Mouse (Mus musculus): ENCODE results near the gene Hmgb1. TPM values are rescaled to one million over a fixed set of nuclear protein-coding genes. Genes with fewer than 3 reads are reported as not detected.

Hmgb1 gene
- polyA plus RNA-seq, 1 experiment from 2014 or later, result 1,906 TPM

DNA sequence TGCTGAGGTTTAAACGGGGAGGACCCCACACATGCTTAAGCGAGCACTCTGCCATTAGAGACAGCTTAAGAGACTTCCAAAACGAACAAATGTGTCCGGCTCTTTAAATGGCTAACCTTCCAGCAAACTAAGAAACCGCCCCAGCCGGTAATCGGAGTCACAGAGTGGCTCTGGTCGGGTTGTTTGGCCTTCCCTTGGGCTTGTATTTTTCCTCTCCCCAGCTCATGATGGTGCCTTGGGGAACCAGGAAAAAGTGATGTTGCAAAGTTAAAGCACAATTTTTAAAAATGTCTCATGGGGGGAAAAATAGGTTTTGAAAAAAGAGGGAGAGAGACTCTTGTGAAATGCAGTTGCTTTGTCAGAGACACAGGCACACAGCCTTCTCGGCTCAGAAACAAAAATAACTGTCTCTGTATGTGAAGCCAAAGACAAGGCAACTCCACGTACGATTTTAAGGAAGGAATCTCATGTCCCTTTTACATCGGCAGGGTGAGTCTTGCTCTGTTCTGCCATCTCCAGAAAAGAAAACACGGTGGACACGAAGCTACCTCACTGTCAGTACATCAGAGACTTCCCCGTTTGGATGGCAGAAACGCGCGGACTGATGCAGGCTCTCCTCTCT lies 164.1 kb downstream of the Hmgb1 start:
- ATAC-seq (ENCODE audit: low FRiP score), result no peak
- H3K4me3 ChIP-seq (replicated peaks), result no peak overlapping the region
- H3K36me3 ChIP-seq (replicated peaks), result no peaks in the 10 kb centered on the region
- 59% methylated on average over 18 of the region's 18 CpGs for WGBS
- H3K4me2 ChIP-seq, result no peak overlapping the region
- H3K27ac ChIP-seq, result no peak overlapping the region
- H3K9me3 ChIP-seq, result no peaks in the 10 kb centered on the region
- peaks cover 10% of the 10 kb centered on the region for H3K4me1 ChIP-seq
- H3K27me3 ChIP-seq, result peaks cover 9% of the 10 kb centered on the region
- no peak overlapping the region for H3K9ac ChIP-seq

DNA sequence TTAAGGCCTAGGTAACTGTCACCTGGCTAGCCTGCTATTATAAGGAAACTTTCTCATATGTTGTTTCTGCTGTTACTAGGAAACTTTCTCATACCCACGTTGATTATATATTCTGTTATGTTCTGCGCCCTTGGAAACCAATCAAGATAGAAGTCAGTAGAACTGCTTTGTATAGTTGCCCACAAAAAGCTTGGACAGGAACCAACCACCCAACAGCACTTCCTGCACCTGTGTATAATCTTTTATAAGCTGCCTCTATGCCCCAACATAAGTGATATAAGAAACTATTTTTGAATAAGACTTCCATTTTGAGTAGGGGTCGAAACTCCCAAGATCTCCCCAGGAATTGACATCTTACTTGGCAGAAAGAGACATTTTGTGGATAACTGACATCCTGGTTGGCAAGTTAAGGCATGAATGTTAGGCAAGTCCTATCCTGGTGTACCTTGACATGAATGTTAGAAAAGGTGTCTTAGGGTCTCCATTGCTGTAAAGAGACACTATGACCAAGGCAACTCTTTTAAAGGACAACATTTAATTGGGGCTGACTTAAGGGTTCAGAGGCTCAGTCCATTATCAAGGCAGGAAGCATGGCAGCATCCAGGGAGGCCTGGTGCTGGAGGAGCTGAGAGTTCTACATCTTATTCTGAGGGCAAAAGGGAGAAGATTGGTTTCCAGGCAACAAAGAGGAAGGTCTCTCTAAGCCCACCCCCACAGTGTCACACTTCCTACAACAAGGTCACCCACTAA lies 166.4 kb downstream of the Hmgb1 start:
- ATAC-seq (ENCODE audit: low FRiP score), result no peak
- 92% methylated on average over 3 of the region's 3 CpGs for WGBS
- Histone ChIP-seq H3K9me3 (no peaks in the 10 kb centered on the region), H3K27ac (no peak overlapping the region), H3K4me2 (no peak overlapping the region), H3K9ac (no peak overlapping the region), H3K36me3 (replicated peaks) (no peaks in the 10 kb centered on the region), H3K4me3 (replicated peaks) (no peak overlapping the region), H3K27me3 (peaks cover 17% of the 10 kb centered on the region), H3K4me1 (peaks cover 14% of the 10 kb centered on the region)

DNA sequence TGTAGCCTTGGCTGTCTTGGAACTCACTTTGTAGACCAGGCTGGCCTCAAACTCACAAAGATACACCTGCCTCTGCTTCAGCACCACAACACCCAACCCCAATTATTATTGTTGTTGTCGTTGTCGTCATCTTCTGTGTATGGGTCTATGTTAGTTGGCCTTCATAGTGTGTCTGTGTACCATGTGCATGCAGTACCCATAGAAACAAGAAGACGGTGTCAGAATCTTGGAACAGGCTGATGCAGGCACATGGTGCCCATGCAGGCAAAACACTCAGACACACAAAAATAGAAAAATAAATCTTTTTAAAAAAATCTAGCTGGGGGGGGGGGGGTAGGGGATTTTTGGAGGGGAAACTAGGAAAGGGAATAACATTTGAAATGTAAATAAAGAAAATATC lies 167.1 kb downstream of the Hmgb1 start:
- Histone ChIP-seq H3K9ac (no peak overlapping the region), H3K4me1 (peaks cover 14% of the 10 kb centered on the region), H3K27ac (no peak overlapping the region), H3K36me3 (replicated peaks) (no peaks in the 10 kb centered on the region), H3K4me3 (replicated peaks) (no peak overlapping the region), H3K4me2 (no peak overlapping the region), H3K9me3 (0 out of 2 replicates have a peak, but pooled peaks cover 2% of the 10 kb centered on the region), H3K27me3 (peaks cover 17% of the 10 kb centered on the region)
- WGBS, result 89% methylated on average over 3 of the region's 3 CpGs
- ATAC-seq (ENCODE audit: low FRiP score), result no peak

DNA sequence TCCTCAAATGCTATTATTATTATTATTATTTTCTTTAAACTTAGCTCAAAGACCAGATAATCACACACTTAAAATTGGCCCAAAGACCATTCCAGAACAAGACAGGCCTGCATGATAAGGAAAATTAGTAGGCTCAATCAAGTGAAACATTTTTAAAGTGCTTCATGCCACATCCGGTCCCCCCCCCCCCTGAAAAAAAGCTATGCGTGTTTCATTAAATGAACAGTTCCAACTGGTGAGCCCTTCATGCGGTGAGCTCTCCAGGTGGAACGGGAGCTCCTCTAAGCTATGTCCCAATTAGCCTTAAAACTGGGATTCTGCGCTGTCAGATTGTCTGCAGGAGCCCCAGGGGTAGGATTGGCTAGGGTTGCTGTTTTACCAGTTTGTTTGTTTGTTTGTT lies 168.0 kb downstream of the Hmgb1 start:
- no peak overlapping the region for H3K4me3 ChIP-seq (replicated peaks)
- no peak for ATAC-seq (ENCODE audit: low FRiP score)

DNA sequence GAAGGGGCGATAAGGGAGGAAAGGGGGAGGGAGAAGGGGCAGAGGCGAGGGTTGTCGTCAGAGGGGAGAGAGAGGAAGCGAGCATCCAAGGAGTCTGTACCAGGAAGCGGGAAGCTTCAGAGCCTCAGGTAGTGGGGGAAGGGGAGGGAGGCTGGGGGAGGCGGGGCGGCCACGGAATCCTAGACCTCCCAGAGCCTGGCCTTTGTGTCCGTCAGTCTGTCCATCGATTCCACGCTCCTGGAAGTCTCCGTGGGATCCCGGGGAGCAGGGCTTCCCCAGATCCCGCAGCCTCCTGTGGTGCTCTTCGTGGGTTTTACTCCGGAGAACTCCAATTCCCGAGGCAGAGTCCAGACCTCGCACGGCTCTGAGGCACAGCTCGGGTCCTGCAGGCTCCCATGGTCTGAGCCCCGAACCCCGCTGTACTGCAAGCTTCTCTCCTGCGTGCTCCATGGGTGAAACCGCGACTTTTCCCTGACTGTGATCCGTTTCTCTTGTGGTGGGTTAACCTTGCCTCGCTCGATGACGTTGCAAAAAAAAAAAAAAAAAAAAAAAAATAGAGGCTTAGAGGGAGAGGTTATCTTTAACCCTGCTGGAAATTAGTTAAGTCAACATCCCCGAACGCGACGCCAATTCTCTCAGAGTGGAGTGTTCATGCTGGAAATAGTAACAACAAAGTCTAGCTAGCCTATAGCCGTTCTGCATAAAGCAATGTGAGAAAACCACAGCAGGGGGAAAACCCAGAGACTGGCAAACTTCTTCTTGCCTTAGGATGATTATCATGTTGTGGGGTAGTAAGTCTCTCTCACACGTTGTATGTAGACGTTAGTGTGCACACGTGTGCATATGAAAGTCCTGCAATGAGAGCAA lies 168.7 kb downstream of the Hmgb1 start:
- WGBS, result 2% methylated on average over 36 of the region's 37 CpGs
- peak overlapping the region; percentile 61 for H3K9ac ChIP-seq
- peaks cover 11% of the 10 kb centered on the region for H3K4me1 ChIP-seq
- peak overlapping the region; percentile 79 for H3K4me2 ChIP-seq
- H3K27ac ChIP-seq, result no peak overlapping the region
- H3K9me3 ChIP-seq, result 0 out of 2 replicates have a peak, but pooled peaks cover 2% of the 10 kb centered on the region
- peaks cover 17% of the 10 kb centered on the region for H3K27me3 ChIP-seq
- H3K36me3 ChIP-seq (replicated peaks), result no peaks in the 10 kb centered on the region
- peak overlapping the region; percentile 50 for H3K4me3 ChIP-seq (replicated peaks)
- peak; percentile 72 for ATAC-seq (ENCODE audit: low FRiP score)

More for the DNA sequence above, 168.0 kb downstream of the Hmgb1 start:
- Histone ChIP-seq H3K4me2 (0 out of 2 replicates have a peak overlapping the region, but pooled peaks have one; percentile 79), H3K4me1 (peaks cover 14% of the 10 kb centered on the region), H3K9ac (no peak overlapping the region), H3K27ac (no peak overlapping the region), H3K27me3 (peaks cover 17% of the 10 kb centered on the region), H3K36me3 (replicated peaks) (no peaks in the 10 kb centered on the region), H3K9me3 (0 out of 2 replicates have a peak, but pooled peaks cover 2% of the 10 kb centered on the region)
- WGBS, result 78% methylated on average over 5 of the region's 5 CpGs

DNA sequence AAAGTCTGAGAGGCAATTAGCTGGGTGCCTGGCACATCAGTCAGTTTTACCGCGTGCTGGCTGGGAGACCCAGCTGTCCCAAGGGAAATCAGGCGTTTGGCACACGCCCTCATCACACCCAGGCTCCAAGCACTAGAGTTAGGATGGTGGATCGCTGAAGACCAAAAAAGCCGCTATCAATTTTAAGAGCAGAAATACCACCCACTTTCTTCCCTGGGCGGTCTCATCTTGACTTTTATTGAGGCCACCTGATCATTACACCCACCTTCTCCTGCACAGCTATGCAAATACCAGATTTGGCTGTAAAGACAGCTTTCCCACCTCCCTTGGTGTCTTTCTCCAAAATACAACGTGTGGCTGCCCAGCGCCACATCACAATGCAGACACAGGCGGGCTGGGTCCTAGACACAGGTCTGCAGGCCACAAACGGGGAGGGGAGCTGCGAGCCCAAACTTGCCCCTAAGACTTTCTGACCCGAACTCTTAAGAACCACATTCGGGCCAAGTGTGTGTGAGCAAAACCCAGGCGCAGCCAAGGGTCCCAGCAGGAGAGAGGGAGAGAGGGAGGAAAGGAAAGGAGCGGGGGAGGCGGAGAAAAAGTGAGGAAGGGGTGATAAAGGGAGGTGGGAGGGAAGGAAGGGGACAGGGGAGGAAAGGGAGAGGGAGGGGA lies 169.6 kb downstream of the Hmgb1 start:
- Histone ChIP-seq H3K27me3 (peaks cover 17% of the 10 kb centered on the region), H3K4me3 (replicated peaks) (peak overlapping the region; percentile 50), H3K9ac (peak overlapping the region; percentile 61), H3K4me1 (peaks cover 11% of the 10 kb centered on the region), H3K27ac (no peak overlapping the region), H3K4me2 (peak overlapping the region; percentile 79), H3K36me3 (replicated peaks) (no peaks in the 10 kb centered on the region), H3K9me3 (0 out of 2 replicates have a peak, but pooled peaks cover 2% of the 10 kb centered on the region)
- ATAC-seq (ENCODE audit: low FRiP score), result 0 out of 2 replicates have a peak, but pooled peaks have one; percentile 20
- WGBS, result 11% methylated on average over 17 of the region's 17 CpGs

DNA sequence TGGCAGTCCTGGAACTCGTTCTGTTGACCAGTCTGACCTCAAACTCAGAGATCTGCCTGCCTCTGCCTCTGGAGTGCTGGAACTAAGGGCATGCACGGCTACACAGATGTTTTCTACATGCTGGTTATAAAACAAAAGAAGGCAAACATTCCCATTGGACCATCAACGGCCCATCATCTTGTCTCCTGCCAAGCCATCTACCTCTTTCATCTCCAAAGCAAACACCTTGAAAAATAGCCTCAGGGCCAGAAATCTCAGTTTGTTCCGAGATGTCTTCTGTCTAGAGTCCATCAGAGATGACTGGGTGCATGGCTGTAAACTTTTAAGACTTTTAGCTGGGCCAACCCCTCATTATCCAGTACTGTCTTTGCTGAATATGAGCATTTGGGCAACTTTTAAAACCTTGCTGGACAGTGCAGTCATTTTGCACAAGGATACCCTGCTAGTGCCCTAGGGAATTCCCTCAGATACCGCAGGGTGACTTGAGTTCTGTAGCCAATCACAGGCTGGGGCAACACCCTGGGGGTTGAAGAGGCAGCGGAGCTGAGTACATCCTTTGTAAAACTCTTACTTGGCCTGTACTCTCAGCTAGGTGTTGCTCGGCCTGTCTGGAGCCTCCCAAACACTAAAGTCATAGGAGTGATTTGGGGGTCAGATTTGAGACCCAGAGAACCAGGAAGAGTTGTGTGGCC lies 170.3 kb downstream of the Hmgb1 start:
- ATAC-seq (ENCODE audit: low FRiP score), result no peak
- 70% methylated on average over 7 of the region's 7 CpGs for WGBS

DNA sequence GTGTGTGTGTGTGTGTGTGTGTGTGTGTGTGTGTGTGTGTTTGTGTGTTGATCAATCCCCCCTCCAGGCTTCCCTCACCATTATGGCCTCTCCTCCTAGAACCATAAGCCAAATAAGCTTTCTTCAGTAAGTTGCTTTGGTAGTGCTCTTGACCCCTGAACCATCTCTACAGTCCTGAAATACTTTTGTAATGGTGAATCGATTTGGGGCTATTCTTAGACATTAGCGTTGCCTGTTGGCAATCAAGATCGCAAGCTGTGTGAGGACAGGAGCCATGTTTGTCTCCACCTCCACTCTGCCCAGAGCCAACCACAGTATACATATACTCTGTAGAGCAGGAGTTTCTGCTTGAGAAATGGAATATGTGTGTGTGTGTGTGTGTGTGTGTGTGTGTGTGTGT lies 175.2 kb downstream of the Hmgb1 start:
- Histone ChIP-seq H3K27me3 (0 out of 2 replicates have a peak, but pooled peaks cover 3% of the 10 kb centered on the region), H3K9ac (no peak overlapping the region), H3K27ac (no peak overlapping the region), H3K4me1 (peaks cover 16% of the 10 kb centered on the region), H3K4me3 (replicated peaks) (no peak overlapping the region), H3K9me3 (0 out of 2 replicates have a peak, but pooled peaks cover 2% of the 10 kb centered on the region), H3K36me3 (replicated peaks) (no peaks in the 10 kb centered on the region), H3K4me2 (no peak overlapping the region)
- no peak for ATAC-seq (ENCODE audit: low FRiP score)
- WGBS, result 86% methylated on average over 3 of the region's 3 CpGs

More for the DNA sequence above, 170.3 kb downstream of the Hmgb1 start:
- H3K4me1 ChIP-seq, result peaks cover 11% of the 10 kb centered on the region
- 0 out of 2 replicates have a peak, but pooled peaks cover 2% of the 10 kb centered on the region for H3K9me3 ChIP-seq
- H3K4me3 ChIP-seq (replicated peaks), result no peak overlapping the region
- no peak overlapping the region for H3K27ac ChIP-seq
- H3K27me3 ChIP-seq, result peaks cover 17% of the 10 kb centered on the region
- H3K36me3 ChIP-seq (replicated peaks), result no peaks in the 10 kb centered on the region
- H3K4me2 ChIP-seq, result no peak overlapping the region
- no peak overlapping the region for H3K9ac ChIP-seq

DNA sequence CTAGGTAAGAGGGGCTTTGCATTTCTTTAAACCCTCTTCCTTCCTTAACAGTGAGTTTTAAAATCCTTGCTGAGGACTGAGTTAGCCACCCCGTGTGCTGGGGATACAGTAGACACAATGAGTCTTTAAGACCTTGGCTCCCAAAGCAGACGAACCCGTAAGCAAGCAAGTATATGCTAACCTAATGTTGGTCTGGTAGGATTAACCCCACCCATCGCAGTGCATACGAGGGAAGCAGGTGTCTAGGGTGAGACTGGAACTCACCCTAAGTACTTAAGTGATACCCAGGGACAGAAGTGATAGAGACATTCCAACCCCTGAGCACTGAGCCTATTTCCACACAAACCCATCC lies 177.0 kb downstream of the Hmgb1 start:
- no peak; the same call in 1 of the 2 replicates for ATAC-seq (ENCODE audit: low FRiP score)
- peak overlapping the region; percentile 69; the same call in 1 of the 2 replicates for H3K27ac ChIP-seq
- H3K4me1 ChIP-seq, result peaks cover 22% of the 10 kb centered on the region
- no peak overlapping the region for H3K4me3 ChIP-seq (replicated peaks)
- no peaks in the 10 kb centered on the region for H3K9me3 ChIP-seq
- no peaks in the 10 kb centered on the region for H3K36me3 ChIP-seq (replicated peaks)
- peak overlapping the region; percentile 57 for H3K4me2 ChIP-seq
- H3K27me3 ChIP-seq, result no peaks in the 10 kb centered on the region
- 65% methylated on average over 5 of the region's 5 CpGs for WGBS
- H3K9ac ChIP-seq, result peak overlapping the region; percentile 36; the same call in 1 of the 2 replicates

DNA sequence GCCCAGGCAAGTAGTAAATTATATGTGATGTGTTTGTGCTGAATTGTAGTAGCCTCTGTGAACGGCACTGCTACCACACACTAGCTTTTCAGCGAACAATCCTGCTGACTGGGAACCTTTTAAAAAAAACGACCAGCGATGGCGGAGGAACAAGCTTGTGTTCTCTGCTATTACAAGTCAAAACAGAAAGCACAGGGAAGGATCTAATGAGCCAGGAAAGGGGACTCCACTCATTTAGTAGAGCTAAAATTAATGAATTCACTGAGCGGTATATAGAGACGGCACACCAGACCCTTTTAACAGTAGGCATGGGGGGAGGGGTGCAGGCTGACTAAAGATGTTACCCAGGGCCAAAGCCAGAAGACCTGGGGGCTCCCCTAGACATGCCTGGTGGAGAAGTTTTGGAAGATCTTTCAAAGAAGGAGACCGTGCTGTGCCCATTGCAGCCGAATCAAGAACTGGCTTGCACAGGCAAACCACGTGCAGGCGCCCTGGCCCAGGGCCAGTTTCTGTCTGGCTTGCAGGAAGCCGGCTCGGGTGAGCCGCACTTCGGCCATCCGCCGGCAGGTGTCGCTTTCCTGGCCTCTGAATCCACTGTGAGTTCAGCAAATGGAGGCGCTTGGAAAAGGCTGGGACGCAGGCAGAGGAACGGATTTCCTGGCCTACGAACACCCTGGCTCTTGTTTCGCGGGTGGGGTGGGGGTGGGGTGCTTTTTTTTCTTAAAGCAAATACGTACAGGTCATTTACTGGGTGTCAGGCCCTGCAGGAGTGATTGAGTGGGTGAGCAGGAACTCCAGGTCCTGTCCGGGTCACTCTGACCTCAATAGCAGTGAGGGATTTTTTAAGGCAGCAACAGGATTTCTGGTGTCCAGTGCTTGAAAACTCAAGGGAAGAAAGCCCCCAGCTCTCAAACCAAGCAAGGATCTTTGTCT lies 177.7 kb downstream of the Hmgb1 start:
- Histone ChIP-seq H3K27me3 (no peaks in the 10 kb centered on the region), H3K27ac (peak overlapping the region; percentile 69), H3K36me3 (replicated peaks) (no peaks in the 10 kb centered on the region), H3K9me3 (no peaks in the 10 kb centered on the region), H3K9ac (peak overlapping the region; percentile 44), H3K4me1 (peaks cover 22% of the 10 kb centered on the region), H3K4me2 (peak overlapping the region; percentile 57), H3K4me3 (replicated peaks) (peak overlapping the region; percentile 26)
- ATAC-seq (ENCODE audit: low FRiP score), result peak; percentile 89
- 7% methylated on average over 26 of the region's 26 CpGs for WGBS

Data from forebrain, embryonic 12.5 days (tissue).